Mouse (Mus musculus) adrenal gland, postnatal 25 days (tissue): ENCODE results near the gene 4933406M09Rik. TPM values are rescaled to one million over a fixed set of nuclear protein-coding genes. Genes with fewer than 3 reads are reported as not detected.

ENCODE experiments used
- DNase-seq: peaks from one replicate; pipeline ENCODE4 v3.0.0; 2021; ENCODE audit warnings: mixed read lengths
- total RNA-seq: library from RNA; stranded (reverse); gene quantifications from 2 replicates; pipeline ENCODE4 v1.2.3, GENCODE M21; 2021

4933406M09Rik gene
- total RNA-seq, 1 experiment from 2014 or later = not detected

- DNase-seq = no peak
Observed at GRCm38 (mm10) chr1:134433473-134433872, 47.7 kb downstream of the 4933406M09Rik start.

DNA sequence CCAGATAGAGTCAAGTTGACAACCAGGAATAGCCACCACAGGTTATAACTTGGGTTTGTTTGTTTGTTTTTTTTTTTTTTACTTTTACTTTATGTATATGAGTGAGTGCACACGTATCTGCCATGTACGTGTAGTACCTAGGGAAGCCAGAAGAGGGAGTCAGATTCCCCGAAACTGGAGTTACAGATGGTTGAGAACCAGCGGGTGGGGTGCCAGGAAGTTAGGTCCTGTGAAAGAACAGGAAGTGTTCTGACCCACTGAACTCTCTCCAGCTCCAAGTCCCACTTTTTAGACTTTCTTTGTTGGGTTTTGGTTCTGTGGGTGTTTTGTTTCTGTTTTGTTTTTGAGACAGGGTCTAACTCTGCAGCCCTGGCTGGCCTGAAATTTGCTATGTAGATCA is 49.7 kb downstream of the 4933406M09Rik start:
- DNase-seq = no peak

DNA sequence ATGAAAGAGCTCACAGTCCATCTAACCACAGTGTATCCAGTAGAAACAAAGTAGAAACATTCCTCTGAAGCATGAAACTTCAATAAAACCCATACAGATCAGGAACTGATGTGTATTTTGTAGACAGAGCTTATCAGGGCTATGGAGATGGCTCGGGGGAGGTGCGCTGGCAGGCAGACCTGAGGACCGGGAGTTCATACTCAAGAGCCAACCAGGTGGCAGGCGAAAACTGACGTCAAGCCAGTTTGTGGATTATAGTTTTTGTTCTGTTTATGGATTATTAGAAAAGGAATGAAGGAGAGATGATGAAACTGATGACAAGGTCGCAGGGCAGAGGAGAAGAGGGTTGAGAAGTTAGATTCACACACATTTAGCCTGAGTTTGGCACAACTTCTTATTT is 54.7 kb downstream of the 4933406M09Rik start:
- no peak for DNase-seq

Other genes starting within 250 kb of the 4933406M09Rik start
- 1.5 and 1.7 TPM in 2 replicates for gene Chil1, start 203.8 kb upstream of the 4933406M09Rik start, total RNA-seq
- gene Mybph, start 192.5 kb upstream of the 4933406M09Rik start, total RNA-seq = not detected in 2 replicates
- gene Adora1, start 150.5 kb upstream of the 4933406M09Rik start, total RNA-seq = 89.7 and 151 TPM in 2 replicates
- gene Myog, start 96.0 kb upstream of the 4933406M09Rik start, total RNA-seq = not detected in 2 replicates
- 0.67 and 2.0 TPM in 2 replicates for gene Ppfia4, start 53.0 kb upstream of the 4933406M09Rik start, total RNA-seq
- 47.2 and 56.3 TPM in 2 replicates for gene Tmem183a, start 24.0 kb upstream of the 4933406M09Rik start, total RNA-seq
- 51.2 and 62.0 TPM in 2 replicates for gene Cyb5r1, start 19.6 kb downstream of the 4933406M09Rik start, total RNA-seq
- 129 and 132 TPM in 2 replicates for gene Adipor1, start 29.4 kb downstream of the 4933406M09Rik start, total RNA-seq
- gene Klhl12, start 69.6 kb downstream of the 4933406M09Rik start, total RNA-seq = 20.1 and 24.9 TPM in 2 replicates
- 34.1 and 38.4 TPM in 2 replicates for gene Rabif, start 108.7 kb downstream of the 4933406M09Rik start, total RNA-seq
- gene Mgat4e, start 163.7 kb downstream of the 4933406M09Rik start, total RNA-seq = not detected in 2 replicates
- gene Kdm5b, start 174.2 kb downstream of the 4933406M09Rik start, total RNA-seq = 45.5 and 55.4 TPM in 2 replicates